Mouse (Mus musculus): ENCODE data around the gene Zfp644. TPM values are rescaled to one million over a fixed set of nuclear protein-coding genes. Genes with fewer than 3 reads are reported as not detected.
A peak's percentile ranks its signal among the peaks of the same experiment; 100 is the strongest.

Gene Zfp644
- polyA plus RNA-seq, 1 experiment, result 14.7 TPM

DNA sequence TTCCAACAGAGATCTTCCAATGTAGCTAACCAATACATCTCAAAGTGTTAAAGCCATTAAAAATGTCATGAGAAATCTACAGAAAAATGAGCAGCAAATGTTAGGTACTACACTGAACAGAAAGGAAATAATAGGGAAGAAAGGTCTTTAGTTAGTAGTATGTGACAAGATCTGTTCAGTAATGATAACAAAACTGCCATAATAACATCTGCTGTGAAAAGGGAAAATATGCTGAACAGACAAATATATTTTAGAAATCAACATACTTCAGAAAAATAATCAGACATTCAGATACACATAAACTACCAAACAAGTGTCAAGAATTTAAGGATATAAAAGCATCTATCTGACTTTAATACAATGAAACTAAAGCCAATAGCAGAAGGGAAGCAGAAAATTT, 24.5 kb downstream of the Zfp644 start:
- no peaks in the 10 kb centered on the region for H3K27me3 ChIP-seq (replicated peaks)
- TF ChIP-seq GATA1 (IDR thresholded peaks at IDR 0.05; ENCODE audit: borderline replicate concordance, low read length), result no peak
- TF ChIP-seq FLI1 (IDR thresholded peaks at IDR 0.05; ENCODE audit: low read length), result no peak
- H3K4me3 ChIP-seq (replicated peaks), result no peak overlapping the region
- peaks cover 2% of the 10 kb centered on the region; the same call in 1 of the 2 replicates for H3K9me3 ChIP-seq
- peaks cover 58% of the 10 kb centered on the region for H3K36me3 ChIP-seq (replicated peaks; ENCODE audit: low read length)
- H3K4me1 ChIP-seq, result peaks cover 70% of the 10 kb centered on the region

GRCm38 (mm10) chr5:106671893-106672292, 25.2 kb downstream of the Zfp644 start:
- Histone ChIP-seq H3K4me3 (replicated peaks) (peak overlapping the region; percentile 18), H3K27me3 (replicated peaks) (no peaks in the 10 kb centered on the region), H3K36me3 (replicated peaks; ENCODE audit: low read length) (peaks cover 59% of the 10 kb centered on the region), H3K4me1 (peaks cover 64% of the 10 kb centered on the region), H3K9me3 (peaks cover 2% of the 10 kb centered on the region; the same call in 1 of the 2 replicates)
- TF ChIP-seq FLI1 (IDR thresholded peaks at IDR 0.05; ENCODE audit: low read length) (no peak), GATA1 (IDR thresholded peaks at IDR 0.05; ENCODE audit: borderline replicate concordance, low read length) (no peak)

- H3K4me3 ChIP-seq (replicated peaks), result no peak overlapping the region
- H3K36me3 ChIP-seq (replicated peaks; ENCODE audit: low read length), result peaks cover 81% of the 10 kb centered on the region
- H3K4me1 ChIP-seq, result peaks cover 59% of the 10 kb centered on the region
- no peaks in the 10 kb centered on the region for H3K9me3 ChIP-seq
- H3K27me3 ChIP-seq (replicated peaks), result no peaks in the 10 kb centered on the region
- TF ChIP-seq GATA1 (IDR thresholded peaks at IDR 0.05; ENCODE audit: borderline replicate concordance, low read length) (no peak), FLI1 (IDR thresholded peaks at IDR 0.05; ENCODE audit: low read length) (no peak)
Measured at GRCm38 (mm10) chr5:106664910-106665309, 32.2 kb downstream of the Zfp644 start.

DNA sequence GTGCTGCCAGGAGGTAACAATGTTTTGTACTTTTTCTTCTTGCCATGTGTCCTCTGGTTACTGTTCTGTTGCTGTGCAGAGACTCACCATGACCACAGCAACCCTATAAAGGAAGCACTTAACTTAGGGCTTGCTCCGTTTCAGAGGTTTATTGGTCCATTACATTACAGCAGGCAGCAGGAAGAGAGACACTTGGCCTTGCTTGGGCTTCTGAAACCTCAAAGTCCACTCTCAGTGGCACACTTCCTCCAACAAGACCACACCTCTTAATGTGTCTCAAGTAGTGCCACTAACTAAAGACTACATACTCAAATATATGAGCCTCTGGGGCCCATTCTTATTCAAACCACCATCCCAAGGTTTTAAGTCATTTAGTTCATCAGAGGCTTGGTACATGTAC, 36.2 kb downstream of the Zfp644 start:
- TF ChIP-seq GATA1 (IDR thresholded peaks at IDR 0.05; ENCODE audit: borderline replicate concordance, low read length), result no peak
- TF ChIP-seq FLI1 (IDR thresholded peaks at IDR 0.05; ENCODE audit: low read length), result no peak
- Histone ChIP-seq H3K36me3 (replicated peaks; ENCODE audit: low read length) (peaks cover 72% of the 10 kb centered on the region), H3K27me3 (replicated peaks) (no peaks in the 10 kb centered on the region), H3K4me1 (peaks cover 80% of the 10 kb centered on the region), H3K9me3 (no peaks in the 10 kb centered on the region), H3K4me3 (replicated peaks) (no peak overlapping the region)

GRCm38 (mm10) chr5:106652790-106653328, 44.2 kb downstream of the Zfp644 start:
- Histone ChIP-seq H3K27me3 (replicated peaks) (no peaks in the 10 kb centered on the region), H3K9me3 (no peaks in the 10 kb centered on the region), H3K4me1 (peaks cover 40% of the 10 kb centered on the region), H3K4me3 (replicated peaks) (no peak overlapping the region), H3K36me3 (replicated peaks; ENCODE audit: low read length) (peaks cover 61% of the 10 kb centered on the region)
- TF ChIP-seq GATA1 (IDR thresholded peaks at IDR 0.05; ENCODE audit: borderline replicate concordance, low read length) (no peak), FLI1 (IDR thresholded peaks at IDR 0.05; ENCODE audit: low read length) (no peak)

- Histone ChIP-seq H3K4me1 (peaks cover 36% of the 10 kb centered on the region), H3K9me3 (no peaks in the 10 kb centered on the region), H3K36me3 (replicated peaks; ENCODE audit: low read length) (peaks cover 57% of the 10 kb centered on the region), H3K27me3 (replicated peaks) (no peaks in the 10 kb centered on the region), H3K4me3 (replicated peaks) (no peak overlapping the region)
- no peak for TF ChIP-seq FLI1 (IDR thresholded peaks at IDR 0.05; ENCODE audit: low read length)
- no peak for TF ChIP-seq GATA1 (IDR thresholded peaks at IDR 0.05; ENCODE audit: borderline replicate concordance, low read length)
Measured at GRCm38 (mm10) chr5:106652220-106652753, 44.8 kb downstream of the Zfp644 start.

GRCm38 (mm10) chr5:106649995-106650394, 47.1 kb downstream of the Zfp644 start:
- TF ChIP-seq GATA1 (IDR thresholded peaks at IDR 0.05; ENCODE audit: borderline replicate concordance, low read length) (no peak), FLI1 (IDR thresholded peaks at IDR 0.05; ENCODE audit: low read length) (no peak)
- Histone ChIP-seq H3K27me3 (replicated peaks) (no peaks in the 10 kb centered on the region), H3K4me1 (peaks cover 30% of the 10 kb centered on the region), H3K36me3 (replicated peaks; ENCODE audit: low read length) (peaks cover 53% of the 10 kb centered on the region), H3K9me3 (no peaks in the 10 kb centered on the region), H3K4me3 (replicated peaks) (no peak overlapping the region)

DNA sequence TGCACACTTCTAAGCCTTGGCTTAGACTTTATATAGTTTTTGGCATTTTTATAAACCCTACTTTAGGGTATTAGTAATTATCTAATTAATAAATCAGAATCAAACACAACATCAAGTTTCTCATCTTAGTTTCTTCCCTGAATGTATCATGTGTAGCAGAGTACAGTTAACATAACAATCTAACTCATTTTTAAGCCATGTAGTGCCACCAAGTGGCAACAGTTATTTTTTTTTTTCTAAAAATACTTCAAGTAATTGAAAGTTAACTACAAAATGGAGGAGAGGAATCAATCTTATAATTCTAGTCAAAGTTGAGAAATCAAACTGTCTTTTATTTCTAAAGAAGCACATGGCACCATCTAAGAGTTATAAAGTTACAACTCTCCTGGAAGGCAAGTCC, 47.6 kb downstream of the Zfp644 start:
- H3K4me3 ChIP-seq (replicated peaks), result no peak overlapping the region
- H3K9me3 ChIP-seq, result no peaks in the 10 kb centered on the region
- no peaks in the 10 kb centered on the region for H3K27me3 ChIP-seq (replicated peaks)
- H3K4me1 ChIP-seq, result peaks cover 30% of the 10 kb centered on the region
- peaks cover 53% of the 10 kb centered on the region for H3K36me3 ChIP-seq (replicated peaks; ENCODE audit: low read length)
- no peak for TF ChIP-seq FLI1 (IDR thresholded peaks at IDR 0.05; ENCODE audit: low read length)

DNA sequence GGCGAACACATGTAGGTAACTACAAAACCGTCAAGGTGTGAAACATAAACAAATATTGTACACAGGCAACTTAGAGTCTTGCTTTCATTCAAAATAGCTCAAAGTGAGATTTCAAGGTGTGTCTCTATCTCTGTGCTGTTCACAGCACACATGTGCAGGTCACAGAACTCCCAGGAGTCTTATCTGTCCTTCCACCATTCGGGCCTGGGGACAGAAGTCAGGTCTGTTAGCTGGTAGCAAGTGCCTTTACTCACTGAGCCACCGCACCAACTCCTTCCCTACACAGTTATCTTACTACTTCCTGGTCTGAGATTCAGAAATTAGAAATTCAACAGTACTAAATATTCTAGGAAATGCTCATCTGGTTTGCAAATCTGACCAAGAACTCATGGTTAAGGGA, 53.7 kb downstream of the Zfp644 start:
- Histone ChIP-seq H3K4me3 (replicated peaks) (no peak overlapping the region), H3K4me1 (peaks cover 25% of the 10 kb centered on the region), H3K9me3 (no peaks in the 10 kb centered on the region), H3K27me3 (replicated peaks) (no peaks in the 10 kb centered on the region), H3K36me3 (replicated peaks; ENCODE audit: low read length) (peaks cover 46% of the 10 kb centered on the region)
- no peak for TF ChIP-seq FLI1 (IDR thresholded peaks at IDR 0.05; ENCODE audit: low read length)
- TF ChIP-seq GATA1 (IDR thresholded peaks at IDR 0.05; ENCODE audit: borderline replicate concordance, low read length), result no peak

DNA sequence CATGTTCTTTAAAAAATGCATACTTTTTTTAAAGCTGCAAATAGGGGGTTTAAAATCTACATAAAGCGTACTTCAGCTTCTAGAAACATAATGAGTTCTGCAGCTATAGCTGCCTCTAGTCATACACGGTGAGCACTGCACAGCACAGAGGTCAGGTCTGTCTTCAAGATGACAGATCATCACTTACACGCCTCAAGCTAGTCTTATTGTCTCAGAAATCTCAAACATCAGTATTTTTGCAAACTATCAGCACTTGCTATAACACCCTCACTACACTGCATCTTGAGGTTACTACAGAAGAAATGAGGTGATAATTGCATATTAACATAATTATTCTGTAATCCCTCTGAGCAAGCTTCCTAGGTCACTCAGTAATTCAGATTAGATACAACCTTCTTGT, 55.2 kb downstream of the Zfp644 start:
- Histone ChIP-seq H3K36me3 (replicated peaks; ENCODE audit: low read length) (peaks cover 54% of the 10 kb centered on the region), H3K9me3 (no peaks in the 10 kb centered on the region), H3K4me1 (peaks cover 22% of the 10 kb centered on the region), H3K4me3 (replicated peaks) (no peak overlapping the region), H3K27me3 (replicated peaks) (no peaks in the 10 kb centered on the region)
- TF ChIP-seq GATA1 (IDR thresholded peaks at IDR 0.05; ENCODE audit: borderline replicate concordance, low read length) (no peak), FLI1 (IDR thresholded peaks at IDR 0.05; ENCODE audit: low read length) (no peak)
